ENCODE assay signal across 8 mouse cellular contexts in genomic region chr4:116506886-116507424, GRCm38 (mm10). TPM values are rescaled to one million over a fixed set of nuclear protein-coding genes. Genes with fewer than 3 reads are reported as not detected.
DNase-seq lines count a peak whose midpoint lies in the region; ATAC-seq and TF ChIP-seq lines count a peak whose summit lies in the region.

No protein-coding gene starts in this region.

- H3K27me3 ChIP-seq in heart, embryonic 12.5 days (replicated peaks): no peaks in the 10 kb centered on the region
- H3K27me3 ChIP-seq in intestine, postnatal 0 days (replicated peaks; ENCODE audit: control insufficient read depth, insufficient read depth, low read length): no peaks in the 10 kb centered on the region
- H3K27me3 ChIP-seq in neural tube, embryonic 12.5 days (replicated peaks): no peaks in the 10 kb centered on the region

- peak overlapping the region; percentile 74 for H3K4me2 ChIP-seq in heart, embryonic 12.5 days
- peak overlapping the region; percentile 68 for H3K4me2 ChIP-seq in intestine, postnatal 0 days (replicated peaks; ENCODE audit: low read depth)
- H3K4me2 ChIP-seq in neural tube, embryonic 12.5 days (replicated peaks): peak overlapping the region; percentile 72

- peaks cover 5% of the 10 kb centered on the region for H3K36me3 ChIP-seq in heart, embryonic 12.5 days
- H3K36me3 ChIP-seq in intestine, postnatal 0 days (ENCODE audit: control insufficient read depth, insufficient read depth): no peaks in the 10 kb centered on the region; the same call in 1 of the 2 replicates
- H3K36me3 ChIP-seq in neural tube, embryonic 12.5 days: no peaks in the 10 kb centered on the region

- DNase-seq in heart, adult 18-20 months: no peak
- no peak for DNase-seq in adrenal gland, postnatal 25 days
- no peak for DNase-seq in ovary, postnatal 36 days (ENCODE audit: low spot score)

- H3K4me1 ChIP-seq in heart, embryonic 12.5 days (replicated peaks): peaks cover 10% of the 10 kb centered on the region
- H3K4me1 ChIP-seq in intestine, postnatal 0 days (replicated peaks; ENCODE audit: control insufficient read depth, insufficient read depth, low read length): no peaks in the 10 kb centered on the region; the same call in 1 of the 2 replicates
- H3K4me1 ChIP-seq in neural tube, embryonic 12.5 days: peaks cover 7% of the 10 kb centered on the region

- 0 out of 2 replicates have a peak, but pooled peaks have one; percentile 1 for ATAC-seq in heart, embryonic 12.5 days (ENCODE audit: insufficient number of reproducible peaks, low FRiP score)
- ATAC-seq in CD4-positive, CD25-positive, alpha-beta regulatory T cell, adult 4 months: peak; percentile 65
- ATAC-seq in erythroblast, adult 5-6 weeks (replicated peaks; ENCODE audit: low FRiP score, poor library complexity, severe bottlenecking): peak; percentile 48
- peak; percentile 5; the same call in 1 of the 2 replicates for ATAC-seq in intestine, postnatal 0 days
- peak; percentile 35 for ATAC-seq in neural tube, embryonic 12.5 days (ENCODE audit: low FRiP score, low read depth)

- no peaks in the 10 kb centered on the region for H3K9me3 ChIP-seq in heart, embryonic 12.5 days (replicated peaks)
- no peaks in the 10 kb centered on the region for H3K9me3 ChIP-seq in intestine, postnatal 0 days (ENCODE audit: control insufficient read depth)
- no peaks in the 10 kb centered on the region for H3K9me3 ChIP-seq in neural tube, embryonic 12.5 days

- H3K27ac ChIP-seq in heart, embryonic 12.5 days (ENCODE audit: poor library complexity, severe bottlenecking): peak overlapping the region; percentile 5; the same call in 1 of the 2 replicates
- peak overlapping the region; percentile 85 for H3K27ac ChIP-seq in intestine, postnatal 0 days (ENCODE audit: low read depth, low read length)
- no peak overlapping the region; the same call in 1 of the 2 replicates for H3K27ac ChIP-seq in neural tube, embryonic 12.5 days

- peak overlapping the region; percentile 68 for H3K4me3 ChIP-seq in heart, embryonic 12.5 days
- peak overlapping the region; percentile 60 for H3K4me3 ChIP-seq in intestine, postnatal 0 days (ENCODE audit: low read depth, low read length)
- peak overlapping the region; percentile 58 for H3K4me3 ChIP-seq in neural tube, embryonic 12.5 days

- 24% methylated on average over 11 of the region's 11 CpGs for WGBS in heart, embryonic 12.5 days
- 24% methylated on average over 11 of the region's 11 CpGs for WGBS in intestine, postnatal 0 days
- WGBS in neural tube, embryonic 12.5 days: 27% methylated on average over 11 of the region's 11 CpGs

- H3K9ac ChIP-seq in heart, embryonic 12.5 days: peak overlapping the region; percentile 84
- H3K9ac ChIP-seq in intestine, postnatal 0 days (ENCODE audit: low read depth, low read length): peak overlapping the region; percentile 60; the same call in 1 of the 2 replicates
- peak overlapping the region; percentile 75 for H3K9ac ChIP-seq in neural tube, embryonic 12.5 days

- TF ChIP-seq CTCF in intestine, postnatal 0 days (IDR thresholded peaks at IDR 0.05; ENCODE audit: low read depth): no peak

RNA-seq across cellular contexts. Expression of gene Ipp, which starts 0.4 kb away (rescaled TPM):
- 17.8 and 18.7 TPM in 2 replicates for polyA plus RNA-seq in heart, embryonic 12.5 days (2016; fragmentation: Nextera tagmentation; extraction: Ambion mirVana)
- total RNA-seq in heart, adult 18-20 months (2021): 10 to 100 TPM; 15.1 to 16.6 TPM
- polyA plus RNA-seq in CD4-positive, CD25-positive, alpha-beta regulatory T cell, adult 4 months (2017; shearing (Covaris generic)): 10 to 100 TPM in 1 of 2 experiments, 1 to 10 TPM in 1; 7.4 to 19.6 TPM
- 5.6 and 6.3 TPM in 2 replicates for total RNA-seq in erythroblast, adult 5-6 weeks (2015; ENCODE audit: low replicate concordance)
- total RNA-seq in erythroblast, adult 5-6 weeks (2017; ENCODE audit: low replicate concordance): 7.5 and 7.8 TPM in 2 replicates
- polyA plus RNA-seq in intestine, postnatal 0 days (2015; fragmentation: Nextera tagmentation; extraction: Ambion mirVana): 8.8 and 9.1 TPM in 2 replicates
- polyA plus RNA-seq in neural tube, embryonic 12.5 days (2016; fragmentation: Nextera tagmentation; extraction: Ambion mirVana): 13.2 and 14.7 TPM in 2 replicates
- total RNA-seq in adrenal gland, postnatal 25 days (2021): 14.8 and 22.1 TPM in 2 replicates

RNA-seq across cellular contexts. Expression of gene Mast2, which starts 43.0 kb away (rescaled TPM):
- polyA plus RNA-seq in heart, embryonic 12.5 days (2016; fragmentation: Nextera tagmentation; extraction: Ambion mirVana): 21.5 and 27.5 TPM in 2 replicates
- total RNA-seq in heart, adult 18-20 months (2021): 100 to 1,000 TPM; 105 to 111 TPM
- 1 to 10 TPM; 3.4 to 4.0 TPM for polyA plus RNA-seq in CD4-positive, CD25-positive, alpha-beta regulatory T cell, adult 4 months (2017; shearing (Covaris generic))
- total RNA-seq in erythroblast, adult 5-6 weeks (2015; ENCODE audit: low replicate concordance): 7.7 and 8.8 TPM in 2 replicates
- 15.5 and 16.5 TPM in 2 replicates for total RNA-seq in erythroblast, adult 5-6 weeks (2017; ENCODE audit: low replicate concordance)
- polyA plus RNA-seq in intestine, postnatal 0 days (2015; fragmentation: Nextera tagmentation; extraction: Ambion mirVana): 9.6 TPM in 2 replicates
- 28.3 and 34.5 TPM in 2 replicates for polyA plus RNA-seq in neural tube, embryonic 12.5 days (2016; fragmentation: Nextera tagmentation; extraction: Ambion mirVana)
- 40.7 and 46.7 TPM in 2 replicates for total RNA-seq in adrenal gland, postnatal 25 days (2021)

RNA-seq across cellular contexts. Expression of gene Tmem69, which starts 48.8 kb away (rescaled TPM):
- polyA plus RNA-seq in heart, embryonic 12.5 days (2016; fragmentation: Nextera tagmentation; extraction: Ambion mirVana): 23.3 and 26.3 TPM in 2 replicates
- 10 to 100 TPM; 27.6 to 31.8 TPM for total RNA-seq in heart, adult 18-20 months (2021)
- 10 to 100 TPM; 18.2 to 28.7 TPM for polyA plus RNA-seq in CD4-positive, CD25-positive, alpha-beta regulatory T cell, adult 4 months (2017; shearing (Covaris generic))
- 1.7 and 11.7 TPM in 2 replicates for total RNA-seq in erythroblast, adult 5-6 weeks (2015; ENCODE audit: low replicate concordance)
- 3.5 and 4.5 TPM in 2 replicates for total RNA-seq in erythroblast, adult 5-6 weeks (2017; ENCODE audit: low replicate concordance)
- polyA plus RNA-seq in intestine, postnatal 0 days (2015; fragmentation: Nextera tagmentation; extraction: Ambion mirVana): 17.0 and 19.1 TPM in 2 replicates
- polyA plus RNA-seq in neural tube, embryonic 12.5 days (2016; fragmentation: Nextera tagmentation; extraction: Ambion mirVana): 28.4 and 30.2 TPM in 2 replicates
- total RNA-seq in adrenal gland, postnatal 25 days (2021): 20.7 and 26.7 TPM in 2 replicates

RNA-seq across cellular contexts. Expression of gene Gpbp1l1, which starts 50.5 kb away (rescaled TPM):
- polyA plus RNA-seq in heart, embryonic 12.5 days (2016; fragmentation: Nextera tagmentation; extraction: Ambion mirVana): 31.2 and 32.9 TPM in 2 replicates
- total RNA-seq in heart, adult 18-20 months (2021): 10 to 100 TPM; 64.1 to 70.0 TPM
- 100 to 1,000 TPM in 1 of 2 experiments, 10 to 100 TPM in 1; 90.2 to 101 TPM for polyA plus RNA-seq in CD4-positive, CD25-positive, alpha-beta regulatory T cell, adult 4 months (2017; shearing (Covaris generic))
- 74.2 and 83.6 TPM in 2 replicates for total RNA-seq in erythroblast, adult 5-6 weeks (2015; ENCODE audit: low replicate concordance)
- 141 and 166 TPM in 2 replicates for total RNA-seq in erythroblast, adult 5-6 weeks (2017; ENCODE audit: low replicate concordance)
- 31.3 and 33.9 TPM in 2 replicates for polyA plus RNA-seq in intestine, postnatal 0 days (2015; fragmentation: Nextera tagmentation; extraction: Ambion mirVana)
- polyA plus RNA-seq in neural tube, embryonic 12.5 days (2016; fragmentation: Nextera tagmentation; extraction: Ambion mirVana): 19.5 and 20.8 TPM in 2 replicates
- total RNA-seq in adrenal gland, postnatal 25 days (2021): 96.5 and 97.4 TPM in 2 replicates

Comparison
In these comparisons a context has a peak if more than half of its experiments do, and no peak if none do; other contexts are left out.
1. ATAC-seq: peak in every context shown above with its lines; median percentile 65 in CD4-positive, CD25-positive, alpha-beta regulatory T cell, adult 4 months; 48 in erythroblast, adult 5-6 weeks; 35 in neural tube, embryonic 12.5 days; 5 in intestine, postnatal 0 days; 1 in heart, embryonic 12.5 days.